Mouse (Mus musculus): Measurements from ENCODE around the gene Tiprl. TPM values are rescaled to one million over a fixed set of nuclear protein-coding genes. Genes with fewer than 3 reads are reported as not detected.

Tiprl gene
- polyA plus RNA-seq, 1 experiment from 2014 or later: 91.5 TPM

DNA sequence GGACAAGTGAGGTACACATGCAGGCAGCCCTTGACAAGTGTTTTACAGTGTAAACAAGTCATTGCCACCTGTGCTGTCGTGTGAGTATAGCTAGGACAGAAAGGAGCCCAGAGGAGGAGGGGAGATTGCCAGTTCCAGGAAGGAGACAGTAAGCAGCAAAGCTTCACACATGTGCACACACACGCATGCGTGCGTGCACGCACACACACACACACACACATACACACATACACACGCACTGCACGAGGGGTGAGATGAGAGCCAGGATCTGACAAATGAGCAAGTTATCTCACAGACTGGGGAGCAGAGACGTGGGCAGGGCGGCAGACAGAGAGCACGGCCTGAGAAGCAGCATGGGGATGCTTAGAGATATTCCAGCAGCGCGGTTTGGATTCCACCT lies 50.3 kb downstream of the Tiprl start:
- WGBS: 78% methylated on average over 12 of the region's 12 CpGs

GRCm38 (mm10) chr1:165185116-165185515 lies 51.7 kb downstream of the Tiprl start:
- H3K4me3 ChIP-seq: no peak overlapping the region
- no peaks in the 10 kb centered on the region for H3K36me3 ChIP-seq
- DNase-seq (ENCODE audit: low spot score): no peak
- no peak overlapping the region for H3K27ac ChIP-seq (replicated peaks)
- WGBS: 68% methylated on average over 7 of the region's 7 CpGs
- no peaks in the 10 kb centered on the region for H3K9me3 ChIP-seq (replicated peaks)
- peaks cover 9% of the 10 kb centered on the region for H3K4me1 ChIP-seq
- H3K27me3 ChIP-seq (ENCODE audit: low read depth, poor library complexity, severe bottlenecking): no peaks in the 10 kb centered on the region

More for the DNA sequence above, 50.3 kb downstream of the Tiprl start:
- peaks cover 9% of the 10 kb centered on the region for H3K4me1 ChIP-seq
- H3K27ac ChIP-seq (replicated peaks): no peak overlapping the region; the same call in 1 of the 2 replicates
- H3K27me3 ChIP-seq (ENCODE audit: low read depth, poor library complexity, severe bottlenecking): no peaks in the 10 kb centered on the region
- H3K9me3 ChIP-seq (replicated peaks): no peaks in the 10 kb centered on the region
- no peak for DNase-seq (ENCODE audit: low spot score)
- H3K4me3 ChIP-seq: no peak overlapping the region
- no peaks in the 10 kb centered on the region for H3K36me3 ChIP-seq

DNA sequence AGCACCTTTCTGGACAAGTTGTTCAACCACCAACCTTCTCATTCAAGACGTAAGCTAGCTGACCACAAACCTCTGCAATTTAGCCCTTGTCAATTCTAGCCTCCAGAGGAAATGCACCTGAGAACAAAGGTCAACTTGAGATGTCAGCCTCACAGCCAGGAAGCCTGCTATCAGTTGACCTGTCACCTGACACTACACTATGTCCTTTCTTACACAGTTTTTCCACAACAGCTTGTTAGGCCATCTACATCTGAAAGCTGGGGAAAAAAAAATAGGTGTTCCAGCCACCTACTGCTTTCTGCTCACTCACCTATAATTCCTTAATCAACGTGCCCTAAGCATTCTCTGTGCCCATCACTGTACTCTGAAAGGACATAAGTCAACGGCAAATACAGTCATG lies 52.6 kb downstream of the Tiprl start:
- Histone ChIP-seq H3K4me1 (peaks cover 9% of the 10 kb centered on the region), H3K27ac (replicated peaks) (no peak overlapping the region), H3K27me3 (ENCODE audit: low read depth, poor library complexity, severe bottlenecking) (no peaks in the 10 kb centered on the region), H3K36me3 (no peaks in the 10 kb centered on the region), H3K9me3 (replicated peaks) (no peaks in the 10 kb centered on the region), H3K4me3 (no peak overlapping the region)
- 92% methylated on average over 3 of the region's 3 CpGs for WGBS
- DNase-seq (ENCODE audit: low spot score): no peak

GRCm38 (mm10) chr1:165183400-165183799 lies 53.4 kb downstream of the Tiprl start:
- H3K4me1 ChIP-seq: peaks cover 9% of the 10 kb centered on the region
- WGBS: 82% methylated on average over 6 of the region's 6 CpGs
- no peaks in the 10 kb centered on the region for H3K36me3 ChIP-seq
- no peaks in the 10 kb centered on the region for H3K27me3 ChIP-seq (ENCODE audit: low read depth, poor library complexity, severe bottlenecking)
- no peak overlapping the region for H3K27ac ChIP-seq (replicated peaks)
- no peaks in the 10 kb centered on the region for H3K9me3 ChIP-seq (replicated peaks)
- no peak overlapping the region for H3K4me3 ChIP-seq
- DNase-seq (ENCODE audit: low spot score): no peak

DNA sequence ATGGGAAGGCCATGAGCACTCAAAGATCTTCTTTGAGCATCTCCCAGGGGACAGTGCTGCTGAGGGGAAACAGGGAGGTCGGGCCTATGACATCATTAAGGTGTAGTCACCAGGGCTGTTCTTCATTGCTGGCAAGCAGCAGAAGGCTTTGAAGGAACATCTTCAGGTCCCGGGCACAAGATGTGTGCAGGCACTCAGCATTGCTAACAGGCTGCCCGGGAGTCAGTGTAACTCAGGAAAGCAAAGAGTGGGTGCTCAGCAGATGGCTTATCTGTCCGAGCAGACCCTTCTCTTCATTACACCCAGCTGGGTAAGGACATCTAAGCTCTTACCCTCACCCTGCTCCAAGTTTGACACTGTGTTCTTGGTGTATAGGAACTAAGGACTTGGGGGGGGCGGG lies 57.5 kb downstream of the Tiprl start:
- no peaks in the 10 kb centered on the region for H3K27me3 ChIP-seq (ENCODE audit: low read depth, poor library complexity, severe bottlenecking)

GRCm38 (mm10) chr1:165178075-165178474 lies 58.7 kb downstream of the Tiprl start:
- Histone ChIP-seq H3K9me3 (replicated peaks) (no peaks in the 10 kb centered on the region), H3K4me3 (no peak overlapping the region), H3K27ac (replicated peaks) (no peak overlapping the region), H3K4me1 (no peaks in the 10 kb centered on the region), H3K36me3 (0 out of 2 replicates have a peak, but pooled peaks cover 5% of the 10 kb centered on the region), H3K27me3 (ENCODE audit: low read depth, poor library complexity, severe bottlenecking) (no peaks in the 10 kb centered on the region)
- DNase-seq (ENCODE audit: low spot score): no peak
- WGBS: 89% methylated on average over 6 of the region's 6 CpGs

More for the DNA sequence above, 57.5 kb downstream of the Tiprl start:
- DNase-seq (ENCODE audit: low spot score): no peak
- Histone ChIP-seq H3K4me3 (no peak overlapping the region), H3K36me3 (0 out of 2 replicates have a peak, but pooled peaks cover 5% of the 10 kb centered on the region), H3K27ac (replicated peaks) (no peak overlapping the region), H3K4me1 (no peaks in the 10 kb centered on the region), H3K9me3 (replicated peaks) (no peaks in the 10 kb centered on the region)
- WGBS: 76% methylated on average over 5 of the region's 5 CpGs

DNA sequence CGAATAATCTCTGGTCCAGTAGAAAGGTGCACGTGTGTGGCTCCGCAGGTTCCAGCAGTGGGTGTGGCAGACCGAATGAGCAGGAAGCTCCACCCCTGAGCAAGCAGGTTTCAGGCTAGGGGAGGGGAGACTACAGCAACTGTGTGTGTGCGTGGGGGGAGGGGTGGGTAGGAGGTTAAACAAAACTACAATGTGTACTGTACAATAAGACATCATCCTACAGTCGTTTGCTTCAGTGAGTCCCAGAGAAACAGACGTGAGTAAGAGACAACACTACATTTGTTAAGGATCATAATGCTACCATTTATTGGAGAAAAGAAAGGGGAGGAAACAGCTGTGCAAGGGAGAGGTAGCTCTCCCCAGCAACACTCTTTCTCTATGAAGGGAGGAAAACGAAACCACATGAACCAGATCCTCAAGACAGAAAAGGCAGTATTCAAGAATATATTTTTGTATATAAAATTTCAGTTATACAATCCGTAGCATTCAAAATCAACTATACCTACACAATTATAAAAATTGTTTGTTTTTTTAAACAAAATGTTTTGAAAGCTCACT lies 62.7 kb downstream of the Tiprl start:
- Histone ChIP-seq H3K4me1 (no peaks in the 10 kb centered on the region), H3K27me3 (ENCODE audit: low read depth, poor library complexity, severe bottlenecking) (no peaks in the 10 kb centered on the region), H3K36me3 (0 out of 2 replicates have a peak, but pooled peaks cover 5% of the 10 kb centered on the region), H3K4me3 (no peak overlapping the region), H3K27ac (replicated peaks) (no peak overlapping the region), H3K9me3 (replicated peaks) (no peaks in the 10 kb centered on the region)
- WGBS: 74% methylated on average over 6 of the region's 9 CpGs
- no peak for DNase-seq (ENCODE audit: low spot score)

DNA sequence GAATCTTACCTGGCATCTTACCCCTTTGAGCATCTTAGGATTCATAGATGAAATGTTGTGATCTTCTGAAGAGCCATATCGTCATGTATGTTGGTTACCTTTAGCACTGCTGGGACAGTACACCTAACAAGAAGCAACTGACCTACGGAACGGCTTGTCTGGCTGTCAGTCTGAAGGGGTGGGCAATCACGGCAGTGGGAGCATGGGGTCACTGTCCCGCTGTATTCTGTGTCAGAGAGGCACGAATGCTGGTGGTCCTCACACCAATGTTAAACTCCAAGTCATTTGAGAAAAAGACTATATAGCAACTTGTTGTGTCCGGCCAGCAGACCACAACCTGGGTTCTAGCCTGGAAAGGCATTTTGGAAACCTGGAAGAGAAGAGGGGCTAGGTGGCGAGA lies 65.5 kb downstream of the Tiprl start:
- no peaks in the 10 kb centered on the region for H3K27me3 ChIP-seq (ENCODE audit: low read depth, poor library complexity, severe bottlenecking)
- no peak overlapping the region for H3K27ac ChIP-seq (replicated peaks)
- no peaks in the 10 kb centered on the region for H3K4me1 ChIP-seq
- no peaks in the 10 kb centered on the region for H3K9me3 ChIP-seq (replicated peaks)
- no peaks in the 10 kb centered on the region for H3K36me3 ChIP-seq
- no peak for DNase-seq (ENCODE audit: low spot score)
- no peak overlapping the region for H3K4me3 ChIP-seq
- 87% methylated on average over 8 of the region's 8 CpGs for WGBS

DNA sequence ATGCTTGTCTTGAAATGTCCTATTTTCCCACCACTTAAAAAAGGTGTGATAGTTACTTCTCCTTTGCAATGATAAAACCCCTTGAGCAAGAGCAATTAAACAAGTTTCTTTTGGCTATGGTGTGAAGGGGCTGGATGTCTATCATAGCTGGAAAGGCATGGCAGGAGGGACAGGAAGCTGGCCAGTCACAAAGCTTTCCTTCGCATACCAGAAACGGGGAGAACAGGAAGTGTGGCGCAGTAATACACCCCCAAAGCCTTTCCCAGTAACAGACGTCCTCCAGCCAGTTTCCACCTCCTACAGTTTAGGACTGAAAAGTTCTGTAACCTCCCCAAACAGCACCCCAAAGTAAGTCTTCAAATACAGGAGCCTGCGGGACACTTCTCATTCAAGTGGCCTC lies 66.6 kb downstream of the Tiprl start:
- H3K27me3 ChIP-seq (ENCODE audit: low read depth, poor library complexity, severe bottlenecking): no peaks in the 10 kb centered on the region
- no peak for DNase-seq (ENCODE audit: low spot score)
- H3K4me3 ChIP-seq: no peak overlapping the region
- no peak overlapping the region for H3K27ac ChIP-seq (replicated peaks)
- WGBS: 85% methylated on average over 5 of the region's 5 CpGs
- no peaks in the 10 kb centered on the region for H3K36me3 ChIP-seq
- H3K4me1 ChIP-seq: no peaks in the 10 kb centered on the region
- H3K9me3 ChIP-seq (replicated peaks): no peaks in the 10 kb centered on the region

- no peak overlapping the region for H3K4me3 ChIP-seq
- H3K36me3 ChIP-seq: no peaks in the 10 kb centered on the region
- 86% methylated on average over 3 of the region's 3 CpGs for WGBS
- H3K27me3 ChIP-seq (ENCODE audit: low read depth, poor library complexity, severe bottlenecking): no peaks in the 10 kb centered on the region
- no peaks in the 10 kb centered on the region for H3K4me1 ChIP-seq
- H3K9me3 ChIP-seq (replicated peaks): no peaks in the 10 kb centered on the region
- H3K27ac ChIP-seq (replicated peaks): no peak overlapping the region
- no peak for DNase-seq (ENCODE audit: low spot score)
Observed at GRCm38 (mm10) chr1:165169462-165169861, 67.3 kb downstream of the Tiprl start.

- 72% methylated on average over 6 of the region's 6 CpGs for whole genome bisulfite sequencing
Observed at GRCm38 (mm10) chr1:165164920-165165319, 71.9 kb downstream of the Tiprl start.

More at GRCm38 (mm10) chr1:165164920-165165319, 71.9 kb downstream of the Tiprl start:
- Histone ChIP-seq H3K4me1 (no peaks in the 10 kb centered on the region), H3K9me3 (replicated peaks) (no peaks in the 10 kb centered on the region), H3K36me3 (no peaks in the 10 kb centered on the region), H3K27me3 (ENCODE audit: low read depth, poor library complexity, severe bottlenecking) (no peaks in the 10 kb centered on the region), H3K4me3 (no peak overlapping the region), H3K27ac (replicated peaks) (no peak overlapping the region)
- DNase-seq (ENCODE audit: low spot score): no peak

Data from midbrain, embryonic 10.5 days (tissue).